Mouse (Mus musculus) neural tube, embryonic 11.5 days (tissue): ENCODE data around the gene Armh3. TPM values are rescaled to one million over a fixed set of nuclear protein-coding genes. Genes with fewer than 3 reads are reported as not detected.

Source experiments
- ATAC-seq: fragments of 200-750 bp; cut with Nextera tagmentation; 2 replicates; pipeline ENCODE4 v1.8.0; 2017; ENCODE audit warnings: moderate number of reproducible peaks, mild to moderate bottlenecking, moderate TSS enrichment, moderate library complexity; ENCODE audit not compliant: insufficient read depth, low FRiP score, low TSS enrichment
- DNase-seq: peaks from one replicate; pipeline ENCODE4 v3.0.0-alpha.2; 2015; ENCODE audit warnings: low spot score
- H3K27ac ChIP-seq: fragments of 300-500 bp; sonication (generic); 2 replicates; pipeline ENCODE4 v1.5.1; 2014; ENCODE audit warnings: low read depth, mild to moderate bottlenecking, low read length
- H3K27me3 ChIP-seq: fragments of 300-500 bp; sonication (generic); 2 replicates; pipeline ENCODE4 v1.6.1; 2014; ENCODE audit warnings: mild to moderate bottlenecking, low read length, mixed read lengths; ENCODE audit not compliant: control insufficient read depth, insufficient read depth
- H3K36me3 ChIP-seq: fragments of 300-500 bp; sonication (generic); 2 replicates; pipeline ENCODE4 v1.6.1; 2014; ENCODE audit warnings: mild to moderate bottlenecking, low read length, moderate library complexity, mixed read lengths; ENCODE audit not compliant: control insufficient read depth, insufficient read depth
- H3K4me1 ChIP-seq: fragments of 300-500 bp; sonication (generic); 2 replicates; pipeline ENCODE4 v1.6.1; 2014; ENCODE audit warnings: low read length, mixed read lengths; ENCODE audit not compliant: control insufficient read depth, insufficient read depth
- H3K4me2 ChIP-seq: fragments of 300-500 bp; sonication (generic); 2 replicates; pipeline ENCODE4 v1.6.1; 2014; ENCODE audit warnings: low read depth, mild to moderate bottlenecking, moderate library complexity
- H3K4me3 ChIP-seq: fragments of 300-500 bp; sonication (generic); 2 replicates; pipeline ENCODE4 v1.5.1; 2014; ENCODE audit warnings: low read depth, low read length
- H3K9ac ChIP-seq: fragments of 300-500 bp; sonication (generic); 2 replicates; pipeline ENCODE4 v1.6.1; 2014; ENCODE audit warnings: mild to moderate bottlenecking, low read length
- H3K9me3 ChIP-seq: fragments of 300-500 bp; sonication (generic); 2 replicates; pipeline ENCODE4 v1.6.1; 2016; ENCODE audit warnings: low read length; ENCODE audit not compliant: control insufficient read depth
- WGBS: fragments of 180-500 bp; shearing (Covaris S2); extraction: QIAGEN DNeasy Blood & Tissue Kit; methylation state at CpG from one replicate; pipeline ENCODE4 v1.1.7; 2014; 5-methylcytosine and 5-hydroxymethylcytosine counted together
- polyA plus RNA-seq: library from polyadenylated mRNA; unstranded; fragments of >200 nt; fragmentation: Nextera tagmentation; extraction: Ambion mirVana; gene quantifications from 2 replicates; pipeline ENCODE4 v1.2.1, GENCODE M21; 2014

Gene Armh3
- polyA plus RNA-seq, 1 experiment from 2014 or later, result 17.9 TPM

DNA sequence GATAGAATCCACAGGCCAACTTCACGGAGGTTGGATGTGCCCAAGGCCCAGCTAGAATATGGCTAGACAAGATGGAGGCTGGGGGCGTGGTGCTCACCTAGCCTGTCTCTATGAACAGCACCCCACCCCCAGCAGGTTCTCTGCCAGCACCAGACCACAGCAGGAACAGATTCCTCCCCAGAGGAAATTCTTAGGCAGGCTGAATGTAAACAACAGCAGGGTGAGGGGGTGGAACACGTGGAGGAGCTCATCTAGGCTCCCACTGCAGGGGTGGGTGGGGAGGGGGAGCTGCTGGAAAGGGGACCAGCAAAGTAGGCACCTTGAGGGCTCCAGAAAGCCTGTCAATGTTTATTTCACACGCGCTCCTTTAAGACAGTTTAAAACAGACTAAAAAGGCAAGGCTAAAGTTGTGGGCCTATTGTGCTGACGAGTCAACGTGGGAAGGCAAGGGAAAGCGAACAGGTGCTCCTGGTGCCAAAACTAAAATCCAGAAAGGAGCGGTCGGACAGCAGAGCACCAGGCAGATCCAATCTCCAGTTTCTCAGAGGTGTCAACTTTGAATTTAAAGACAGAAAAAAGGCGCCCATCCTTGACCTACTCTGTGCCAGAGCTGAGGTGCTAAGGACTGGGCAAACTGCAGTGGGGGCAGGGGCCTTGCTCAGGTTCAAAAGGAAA lies 180.3 kb downstream of the Armh3 start:
- Histone ChIP-seq H3K27ac (no peak overlapping the region), H3K4me1 (peaks cover 9% of the 10 kb centered on the region), H3K4me2 (no peak overlapping the region), H3K4me3 (no peak overlapping the region), H3K27me3 (peaks cover 7% of the 10 kb centered on the region; the same call in 1 of the 2 replicates), H3K9ac (no peak overlapping the region), H3K9me3 (no peaks in the 10 kb centered on the region), H3K36me3 (no peaks in the 10 kb centered on the region)
- no peak for DNase-seq
- WGBS, result 76% methylated on average over 11 of the region's 11 CpGs
- ATAC-seq, result no peak

DNA sequence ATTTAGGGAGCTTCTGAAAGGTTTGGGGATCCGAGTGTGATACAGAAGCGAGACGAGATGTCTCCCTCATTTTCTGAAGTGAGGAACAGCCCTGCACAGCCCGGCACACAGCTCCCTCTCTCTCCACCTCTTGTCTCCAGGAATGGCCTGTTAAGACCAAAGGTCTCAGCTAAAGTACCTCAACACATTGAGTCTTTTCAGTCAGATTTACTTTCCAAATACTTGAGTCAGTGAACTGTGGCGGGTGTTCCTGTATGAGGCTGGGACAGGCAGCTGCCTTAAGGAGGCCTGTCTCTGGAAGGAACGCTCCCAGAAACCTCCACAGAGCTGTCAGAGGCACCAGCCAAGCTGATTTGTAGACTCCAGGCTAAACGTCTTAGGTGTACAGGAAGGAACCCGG lies 181.6 kb downstream of the Armh3 start:
- no peak overlapping the region for H3K4me2 ChIP-seq
- no peaks in the 10 kb centered on the region for H3K36me3 ChIP-seq

DNA sequence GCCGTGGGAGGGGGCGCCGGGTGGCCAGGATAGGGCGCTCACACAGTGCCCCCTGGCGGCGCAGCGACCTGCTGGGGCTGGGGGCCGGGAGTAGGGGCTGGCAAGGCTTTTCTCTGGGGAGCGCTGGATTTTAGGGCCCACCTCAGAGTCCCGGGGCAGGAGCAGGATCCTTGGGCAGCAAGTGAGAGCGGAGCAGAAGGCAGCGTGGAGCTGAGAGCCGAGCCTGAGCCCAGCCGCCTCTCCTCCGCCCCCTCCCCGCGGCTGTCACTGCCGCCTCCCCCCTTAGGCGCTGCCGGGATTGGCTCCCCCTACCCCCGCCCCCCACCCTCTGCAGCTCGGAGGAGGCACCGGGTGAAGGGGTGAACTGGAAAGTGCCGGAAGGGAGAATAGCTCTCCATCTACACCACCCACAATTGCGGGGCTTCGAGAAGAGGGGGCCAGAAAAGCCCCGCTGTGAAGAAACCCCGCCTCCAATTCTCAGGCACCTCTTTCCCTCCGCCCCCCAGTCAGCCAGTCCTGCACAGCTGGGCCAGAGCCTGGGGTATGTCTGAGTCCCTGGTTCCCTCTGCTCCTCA lies 182.4 kb downstream of the Armh3 start, which contains the start of gene Kcnip2:
Gene Kcnip2, minus strand, starts transcription at position 231 of the 575 bp plus-strand sequence.
- Histone ChIP-seq H3K27ac (no peak within 1 kb of the TSS; the same call in 1 of the 2 replicates), H3K4me3 (peak within 1 kb of the TSS; percentile 22), H3K4me1 (peaks cover 14% of the 10 kb centered on the region), H3K27me3 (peaks cover 7% of the 10 kb centered on the region; the same call in 1 of the 2 replicates), H3K4me2 (peak within 1 kb of the TSS; percentile 81), H3K9me3 (no peaks in the 10 kb centered on the region), H3K9ac (peak within 1 kb of the TSS; percentile 50), H3K36me3 (no peaks in the 10 kb centered on the region)
- peak; percentile 31 for ATAC-seq
- DNase-seq, result peak; percentile 61
- WGBS, result 1% methylated on average over 23 of the region's 29 CpGs

More for the DNA sequence above, 181.6 kb downstream of the Armh3 start:
- Histone ChIP-seq H3K4me1 (peaks cover 14% of the 10 kb centered on the region), H3K27ac (no peak overlapping the region), H3K9ac (no peak overlapping the region), H3K9me3 (no peaks in the 10 kb centered on the region), H3K4me3 (no peak overlapping the region), H3K27me3 (peaks cover 7% of the 10 kb centered on the region; the same call in 1 of the 2 replicates)
- WGBS, result 14% methylated on average over 8 of the region's 8 CpGs
- DNase-seq, result no peak
- no peak for ATAC-seq

DNA sequence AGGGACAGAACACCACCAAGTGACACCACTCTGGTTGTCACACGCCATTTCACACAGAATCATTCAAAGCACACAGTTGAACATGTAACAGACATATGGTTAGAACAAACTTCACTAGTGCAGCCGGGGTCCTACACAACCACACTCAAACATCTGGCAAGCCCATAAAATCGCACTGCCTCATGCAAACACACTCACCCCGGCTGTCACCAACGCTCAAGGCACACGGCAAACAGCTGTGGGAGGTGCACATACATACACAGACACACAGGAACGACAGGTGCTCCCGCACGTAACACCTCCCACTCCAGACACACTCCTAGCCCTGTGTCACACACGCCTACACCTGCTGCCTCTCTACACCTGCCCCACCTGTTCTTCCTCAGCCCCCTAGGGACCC lies 183.1 kb downstream of the Armh3 start:
- H3K4me1 ChIP-seq, result peaks cover 14% of the 10 kb centered on the region
- peak overlapping the region; percentile 81 for H3K4me2 ChIP-seq
- no peak overlapping the region for H3K4me3 ChIP-seq
- no peaks in the 10 kb centered on the region for H3K36me3 ChIP-seq
- H3K9me3 ChIP-seq, result no peaks in the 10 kb centered on the region
- WGBS, result 51% methylated on average over 10 of the region's 10 CpGs
- DNase-seq (no peak), ATAC-seq (no peak)
- H3K9ac ChIP-seq, result no peak overlapping the region; the same call in 1 of the 2 replicates
- no peak overlapping the region for H3K27ac ChIP-seq
- peaks cover 7% of the 10 kb centered on the region; the same call in 1 of the 2 replicates for H3K27me3 ChIP-seq

DNA sequence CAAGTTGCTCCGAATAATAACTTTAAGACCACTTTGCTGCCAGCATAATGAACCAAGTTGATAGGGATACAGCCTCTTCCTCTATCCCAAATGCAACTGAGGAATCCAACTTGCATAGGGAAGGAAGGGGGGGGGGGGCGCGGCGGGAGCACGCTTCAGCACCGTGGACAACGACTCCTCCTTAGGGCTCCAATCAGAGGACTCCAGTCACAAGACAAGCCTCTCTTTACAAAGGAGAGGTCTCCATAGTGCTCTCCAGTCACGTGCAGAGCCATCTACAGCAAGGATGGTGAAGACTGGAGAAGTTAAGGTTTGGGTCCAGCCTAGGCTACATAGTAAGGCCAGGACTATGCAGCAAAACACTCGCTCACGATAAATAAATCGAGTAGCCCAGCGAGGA lies 184.5 kb downstream of the Armh3 start:
- no peak overlapping the region for H3K4me2 ChIP-seq
- peaks cover 14% of the 10 kb centered on the region for H3K4me1 ChIP-seq
- H3K9ac ChIP-seq, result no peak overlapping the region
- H3K36me3 ChIP-seq, result no peaks in the 10 kb centered on the region
- ATAC-seq (no peak), DNase-seq (no peak)
- H3K27me3 ChIP-seq, result peaks cover 7% of the 10 kb centered on the region; the same call in 1 of the 2 replicates
- H3K9me3 ChIP-seq, result no peaks in the 10 kb centered on the region
- WGBS, result 11% methylated on average over 11 of the region's 12 CpGs
- H3K4me3 ChIP-seq, result no peak overlapping the region
- H3K27ac ChIP-seq, result no peak overlapping the region

DNA sequence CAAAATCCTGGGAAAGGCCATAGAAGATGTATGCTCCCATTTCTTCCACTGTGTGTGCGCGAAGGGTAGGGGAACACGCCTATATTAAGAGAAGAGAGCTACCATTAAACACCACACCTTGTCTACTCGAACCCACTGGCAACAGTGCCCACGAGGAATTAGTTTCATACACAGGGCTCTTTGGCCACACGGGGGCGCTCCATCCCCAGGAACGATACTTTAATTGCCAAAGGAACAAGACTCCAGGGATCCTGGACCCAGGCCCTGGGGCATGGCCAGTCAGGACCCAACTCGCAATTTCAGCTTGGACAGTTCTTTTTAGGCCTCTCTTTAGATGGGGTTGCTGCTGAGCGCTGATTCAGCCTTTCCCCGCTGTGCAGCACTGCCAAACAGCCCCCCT lies 185.0 kb downstream of the Armh3 start:
- no peak overlapping the region for H3K4me2 ChIP-seq
- DNase-seq (peak; percentile 84), ATAC-seq (no peak)
- no peaks in the 10 kb centered on the region for H3K36me3 ChIP-seq
- 9% methylated on average over 11 of the region's 11 CpGs for WGBS
- H3K9ac ChIP-seq, result no peak overlapping the region
- H3K9me3 ChIP-seq, result no peaks in the 10 kb centered on the region
- H3K27me3 ChIP-seq, result peaks cover 7% of the 10 kb centered on the region; the same call in 1 of the 2 replicates
- no peak overlapping the region for H3K27ac ChIP-seq
- no peak overlapping the region for H3K4me3 ChIP-seq
- peaks cover 14% of the 10 kb centered on the region for H3K4me1 ChIP-seq

DNA sequence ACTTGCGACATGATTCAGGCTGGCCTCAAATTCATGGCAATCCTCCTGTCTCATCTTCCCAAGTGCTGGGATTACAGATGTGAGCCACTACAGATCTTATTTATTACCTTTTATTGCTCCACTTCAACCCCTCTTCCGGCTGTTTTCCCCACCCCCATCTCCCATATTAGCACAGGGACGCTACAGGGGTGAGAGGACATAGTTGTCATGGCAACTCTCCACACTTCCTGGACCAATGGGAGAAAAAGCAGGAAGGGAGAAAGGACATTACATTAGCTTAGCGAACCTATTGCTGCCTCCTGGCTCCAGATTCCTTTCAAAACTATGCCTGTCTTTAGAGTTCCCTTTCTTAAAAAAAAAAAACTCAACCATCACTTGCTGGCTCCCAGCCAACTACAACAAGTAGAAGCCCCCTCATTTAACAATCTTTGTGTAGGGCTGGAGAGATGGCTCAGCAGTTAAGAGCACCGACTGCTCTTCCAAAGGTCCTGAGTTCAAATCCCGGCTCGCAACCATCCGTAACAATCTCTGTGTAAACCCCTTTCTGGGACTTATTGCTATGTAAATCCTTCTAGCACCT lies 185.5 kb downstream of the Armh3 start:
- no peak overlapping the region for H3K27ac ChIP-seq
- H3K4me3 ChIP-seq, result peak overlapping the region; percentile 27; the same call in 1 of the 2 replicates
- ATAC-seq (peak; percentile 39; the same call in 1 of the 2 replicates), DNase-seq (no peak)
- H3K4me2 ChIP-seq, result peak overlapping the region; percentile 48
- peaks cover 7% of the 10 kb centered on the region; the same call in 1 of the 2 replicates for H3K27me3 ChIP-seq
- no peaks in the 10 kb centered on the region for H3K9me3 ChIP-seq
- 13% methylated on average over 8 of the region's 8 CpGs for WGBS
- H3K4me1 ChIP-seq, result peaks cover 14% of the 10 kb centered on the region
- no peak overlapping the region; the same call in 1 of the 2 replicates for H3K9ac ChIP-seq
- H3K36me3 ChIP-seq, result no peaks in the 10 kb centered on the region

DNA sequence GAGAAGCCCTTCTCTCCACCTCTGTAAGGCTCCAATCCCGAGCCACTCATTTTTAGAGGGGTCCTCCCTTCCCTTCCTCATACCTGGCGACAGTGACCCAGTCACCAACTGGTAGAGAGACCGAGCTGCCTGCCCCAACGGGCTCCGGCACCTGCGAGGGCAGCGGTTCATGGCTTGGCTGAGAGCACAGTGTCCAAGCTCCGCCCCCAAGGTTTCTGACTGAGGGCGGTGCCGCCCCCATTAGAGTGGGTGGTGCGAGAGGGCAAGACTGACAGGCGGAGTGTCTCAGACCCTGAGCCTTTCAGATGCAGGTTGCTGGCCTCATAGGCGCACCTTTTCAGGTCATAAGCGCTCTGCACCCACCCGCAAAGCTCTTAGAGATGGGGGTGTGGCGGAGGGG lies 186.2 kb downstream of the Armh3 start:
- H3K9me3 ChIP-seq, result no peaks in the 10 kb centered on the region
- no peaks in the 10 kb centered on the region for H3K36me3 ChIP-seq
- peaks cover 7% of the 10 kb centered on the region; the same call in 1 of the 2 replicates for H3K27me3 ChIP-seq
- DNase-seq (peak; percentile 47), ATAC-seq (peak; percentile 68; the same call in 1 of the 2 replicates)
- peak overlapping the region; percentile 53; the same call in 1 of the 2 replicates for H3K27ac ChIP-seq
- H3K4me3 ChIP-seq, result peak overlapping the region; percentile 27
- peaks cover 14% of the 10 kb centered on the region for H3K4me1 ChIP-seq
- H3K9ac ChIP-seq, result peak overlapping the region; percentile 18
- WGBS, result 3% methylated on average over 16 of the region's 16 CpGs
- H3K4me2 ChIP-seq, result peak overlapping the region; percentile 48
